Mouse (Mus musculus): ENCODE results near the gene Ncl. TPM values are rescaled to one million over a fixed set of nuclear protein-coding genes. Genes with fewer than 3 reads are reported as not detected.
A peak's percentile ranks its signal among the peaks of the same experiment; 100 is the strongest.

Gene Ncl
- total RNA-seq, 1 experiment from 2014 or later, result 246 TPM

GRCm38 (mm10) chr1:86339156-86339812, 19.9 kb downstream of the Ncl start:
- peak; percentile 84 for ATAC-seq (ENCODE audit: extremely low read depth, insufficient number of reproducible peaks, low FRiP score, poor library complexity, severe bottlenecking)

- no peak for ATAC-seq (ENCODE audit: extremely low read depth, insufficient number of reproducible peaks, low FRiP score, poor library complexity, severe bottlenecking)
Measured at GRCm38 (mm10) chr1:86336330-86336729, 22.9 kb downstream of the Ncl start.

- ATAC-seq (ENCODE audit: extremely low read depth, insufficient number of reproducible peaks, low FRiP score, poor library complexity, severe bottlenecking), result no peak
Measured at GRCm38 (mm10) chr1:86320822-86321413, 38.3 kb downstream of the Ncl start.

- ATAC-seq (ENCODE audit: extremely low read depth, insufficient number of reproducible peaks, low FRiP score, poor library complexity, severe bottlenecking), result no peak
Measured at GRCm38 (mm10) chr1:86313772-86314125, 45.5 kb downstream of the Ncl start.

- ATAC-seq (ENCODE audit: extremely low read depth, insufficient number of reproducible peaks, low FRiP score, poor library complexity, severe bottlenecking), result no peak
Measured at GRCm38 (mm10) chr1:86313096-86313771, 46.0 kb downstream of the Ncl start.

- no peak for ATAC-seq (ENCODE audit: extremely low read depth, insufficient number of reproducible peaks, low FRiP score, poor library complexity, severe bottlenecking)
Measured at GRCm38 (mm10) chr1:86312269-86312668, 46.9 kb downstream of the Ncl start.

- no peak for ATAC-seq (ENCODE audit: extremely low read depth, insufficient number of reproducible peaks, low FRiP score, poor library complexity, severe bottlenecking)
Measured at GRCm38 (mm10) chr1:86311467-86312005, 47.7 kb downstream of the Ncl start.

- ATAC-seq (ENCODE audit: extremely low read depth, insufficient number of reproducible peaks, low FRiP score, poor library complexity, severe bottlenecking), result no peak
Measured at GRCm38 (mm10) chr1:86310536-86311310, 48.5 kb downstream of the Ncl start.

GRCm38 (mm10) chr1:86309270-86309833, 49.8 kb downstream of the Ncl start:
- no peak for ATAC-seq (ENCODE audit: extremely low read depth, insufficient number of reproducible peaks, low FRiP score, poor library complexity, severe bottlenecking)

- no peak for ATAC-seq (ENCODE audit: extremely low read depth, insufficient number of reproducible peaks, low FRiP score, poor library complexity, severe bottlenecking)
Measured at GRCm38 (mm10) chr1:86307871-86308641, 51.1 kb downstream of the Ncl start.

- no peak for ATAC-seq (ENCODE audit: extremely low read depth, insufficient number of reproducible peaks, low FRiP score, poor library complexity, severe bottlenecking)
Measured at GRCm38 (mm10) chr1:86307177-86307762, 51.9 kb downstream of the Ncl start.

GRCm38 (mm10) chr1:86306686-86307085, 52.5 kb downstream of the Ncl start:
- ATAC-seq (ENCODE audit: extremely low read depth, insufficient number of reproducible peaks, low FRiP score, poor library complexity, severe bottlenecking), result no peak

GRCm38 (mm10) chr1:86303873-86304250, 55.3 kb downstream of the Ncl start:
- ATAC-seq (ENCODE audit: extremely low read depth, insufficient number of reproducible peaks, low FRiP score, poor library complexity, severe bottlenecking), result no peak

- ATAC-seq (ENCODE audit: extremely low read depth, insufficient number of reproducible peaks, low FRiP score, poor library complexity, severe bottlenecking), result no peak
Measured at GRCm38 (mm10) chr1:86303063-86303872, 55.9 kb downstream of the Ncl start.

GRCm38 (mm10) chr1:86302532-86302931, 56.7 kb downstream of the Ncl start, which contains the start of gene B3gnt7:
TSS of gene B3gnt7 (plus strand) at chr1:86302832.
- ATAC-seq (ENCODE audit: extremely low read depth, insufficient number of reproducible peaks, low FRiP score, poor library complexity, severe bottlenecking), result no peak

- ATAC-seq (ENCODE audit: extremely low read depth, insufficient number of reproducible peaks, low FRiP score, poor library complexity, severe bottlenecking), result peak; percentile 51
Measured at GRCm38 (mm10) chr1:86301221-86302091, 57.7 kb downstream of the Ncl start.

All from neutrophil, adult 5-6 weeks (primary cell).